Mouse (Mus musculus): Measurements from ENCODE around the gene Gusb. TPM values are rescaled to one million over a fixed set of nuclear protein-coding genes. Genes with fewer than 3 reads are reported as not detected.

Gusb gene
- polyA plus RNA-seq, 1 experiment, result 22.6 TPM

GRCm38 (mm10) chr5:129980216-129980615 is 22.6 kb downstream of the Gusb start:
- Histone ChIP-seq H3K4me1 (ENCODE audit: control insufficient read depth, insufficient read depth, low read length) (no peaks in the 10 kb centered on the region; the same call in 1 of the 2 replicates), H3K4me3 (replicated peaks; ENCODE audit: control insufficient read depth, low read depth, low read length) (no peak overlapping the region), H3K27ac (ENCODE audit: control insufficient read depth, insufficient read depth, low read depth, low read length, poor library complexity) (0 out of 2 replicates have a peak overlapping the region, but pooled peaks have one; percentile 31)
- TF ChIP-seq POLR2A (IDR thresholded peaks at IDR 0.05; ENCODE audit: borderline replicate concordance, control insufficient read depth, low read depth, low read length) (no peak), CTCF (IDR thresholded peaks at IDR 0.05; ENCODE audit: control insufficient read depth, insufficient read depth, low read length) (no peak)
- 69% methylated on average over 3 of the region's 3 CpGs for WGBS

DNA sequence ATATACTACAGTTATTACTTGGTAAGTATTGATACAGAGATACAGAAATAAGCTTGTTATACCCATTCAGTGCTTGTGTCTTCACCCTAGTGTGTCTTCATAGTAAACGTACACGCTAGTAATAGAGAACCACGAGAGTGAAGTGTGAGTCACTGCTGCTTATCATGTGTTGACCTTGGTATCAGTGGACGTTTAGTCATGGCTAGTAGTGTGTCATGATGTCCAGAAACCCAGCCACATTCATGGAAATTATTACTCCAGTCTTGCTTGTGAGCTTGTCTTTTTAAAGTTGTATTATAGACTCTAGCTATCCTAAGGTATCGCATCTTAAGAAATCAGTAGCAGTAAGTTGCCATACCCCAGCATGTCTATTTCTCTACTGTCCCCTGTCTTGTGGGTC is 24.2 kb downstream of the Gusb start:
- WGBS, result 71% methylated on average over 5 of the region's 5 CpGs
- H3K4me1 ChIP-seq (ENCODE audit: control insufficient read depth, insufficient read depth, low read length), result no peaks in the 10 kb centered on the region; the same call in 1 of the 2 replicates
- no peak overlapping the region for H3K27ac ChIP-seq (ENCODE audit: control insufficient read depth, insufficient read depth, low read depth, low read length, poor library complexity)
- TF ChIP-seq CTCF (IDR thresholded peaks at IDR 0.05; ENCODE audit: control insufficient read depth, insufficient read depth, low read length) (no peak), POLR2A (IDR thresholded peaks at IDR 0.05; ENCODE audit: borderline replicate concordance, control insufficient read depth, low read depth, low read length) (no peak)
- no peak overlapping the region for H3K4me3 ChIP-seq (replicated peaks; ENCODE audit: control insufficient read depth, low read depth, low read length)

DNA sequence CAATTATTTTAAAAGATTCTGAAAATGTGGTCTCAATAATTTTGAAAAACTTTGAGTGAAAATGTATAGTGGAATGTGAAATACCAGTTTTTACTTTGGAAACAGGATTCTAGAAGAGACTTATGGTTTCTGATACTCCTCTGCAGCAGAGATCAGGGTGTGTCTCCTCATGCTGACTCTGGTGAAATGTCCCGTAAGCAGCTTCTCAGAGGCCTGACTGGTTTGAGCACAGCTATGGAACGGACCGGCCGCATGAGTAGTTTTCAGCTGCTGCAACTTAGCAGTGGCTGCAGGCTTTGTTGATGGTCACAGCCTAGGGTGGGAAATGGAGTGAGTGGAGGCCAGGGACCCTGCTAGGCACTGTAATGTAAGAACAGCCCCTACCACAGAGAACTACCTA is 25.1 kb downstream of the Gusb start:
- no peak for TF ChIP-seq CTCF (IDR thresholded peaks at IDR 0.05; ENCODE audit: control insufficient read depth, insufficient read depth, low read length)
- TF ChIP-seq POLR2A (IDR thresholded peaks at IDR 0.05; ENCODE audit: borderline replicate concordance, control insufficient read depth, low read depth, low read length), result no peak
- H3K4me3 ChIP-seq (replicated peaks; ENCODE audit: control insufficient read depth, low read depth, low read length), result no peak overlapping the region
- H3K27ac ChIP-seq (ENCODE audit: control insufficient read depth, insufficient read depth, low read depth, low read length, poor library complexity), result peak overlapping the region; percentile 35
- WGBS, result 79% methylated on average over 4 of the region's 4 CpGs
- H3K4me1 ChIP-seq (ENCODE audit: control insufficient read depth, insufficient read depth, low read length), result no peaks in the 10 kb centered on the region; the same call in 1 of the 2 replicates

GRCm38 (mm10) chr5:129974866-129975311 is 28.0 kb downstream of the Gusb start:
- no peak for TF ChIP-seq CTCF (IDR thresholded peaks at IDR 0.05; ENCODE audit: control insufficient read depth, insufficient read depth, low read length)
- TF ChIP-seq POLR2A (IDR thresholded peaks at IDR 0.05; ENCODE audit: borderline replicate concordance, control insufficient read depth, low read depth, low read length), result no peak
- 62% methylated on average over 4 of the region's 4 CpGs for WGBS
- no peak overlapping the region for H3K4me3 ChIP-seq (replicated peaks; ENCODE audit: control insufficient read depth, low read depth, low read length)
- peak overlapping the region; percentile 79 for H3K27ac ChIP-seq (ENCODE audit: control insufficient read depth, insufficient read depth, low read depth, low read length, poor library complexity)
- no peaks in the 10 kb centered on the region; the same call in none of the 2 replicates for H3K4me1 ChIP-seq (ENCODE audit: control insufficient read depth, insufficient read depth, low read length)

DNA sequence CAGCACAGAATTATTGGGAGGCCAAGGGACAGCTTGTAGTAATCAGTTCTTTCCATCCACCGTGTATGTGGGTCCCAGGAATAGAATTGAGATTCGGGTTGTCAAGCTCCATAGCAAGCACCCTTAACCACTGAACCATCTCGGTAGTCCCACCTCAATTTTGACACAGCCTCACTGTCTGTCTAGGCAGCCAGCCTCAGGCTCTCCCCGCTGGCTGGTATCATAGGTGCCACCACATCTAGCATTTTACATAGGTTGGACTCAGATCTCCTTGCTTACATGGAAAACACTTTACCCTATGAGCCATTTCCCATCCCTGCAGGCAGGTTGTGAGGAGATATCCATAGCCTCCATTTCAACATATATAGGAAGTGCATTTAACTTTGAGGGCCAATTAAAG is 28.5 kb downstream of the Gusb start:
- Histone ChIP-seq H3K4me1 (ENCODE audit: control insufficient read depth, insufficient read depth, low read length) (no peaks in the 10 kb centered on the region; the same call in none of the 2 replicates), H3K4me3 (replicated peaks; ENCODE audit: control insufficient read depth, low read depth, low read length) (no peak overlapping the region), H3K27ac (ENCODE audit: control insufficient read depth, insufficient read depth, low read depth, low read length, poor library complexity) (peak overlapping the region; percentile 59)
- 74% methylated on average over 4 of the region's 4 CpGs for WGBS
- no peak for TF ChIP-seq CTCF (IDR thresholded peaks at IDR 0.05; ENCODE audit: control insufficient read depth, insufficient read depth, low read length)
- TF ChIP-seq POLR2A (IDR thresholded peaks at IDR 0.05; ENCODE audit: borderline replicate concordance, control insufficient read depth, low read depth, low read length), result no peak

DNA sequence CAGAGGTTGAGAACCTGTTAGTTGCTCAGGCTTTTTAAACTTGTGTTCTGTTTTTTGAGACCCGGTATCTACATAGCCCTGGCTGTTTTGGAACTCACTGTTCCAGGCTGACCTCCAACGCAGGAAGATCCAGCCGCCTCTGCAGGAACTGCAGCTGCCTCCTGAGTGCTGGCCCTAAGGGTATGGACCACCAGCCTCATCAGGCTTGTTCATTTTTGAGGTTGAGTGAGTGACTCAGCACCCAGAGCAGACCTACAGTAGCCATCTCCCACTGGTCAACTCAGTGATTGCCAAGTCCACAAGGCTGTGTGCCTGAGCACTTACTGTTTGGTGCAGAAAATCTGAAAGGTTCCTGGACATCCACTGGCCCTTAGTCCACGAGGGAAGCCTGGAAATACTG is 31.4 kb downstream of the Gusb start:
- WGBS, result 81% methylated on average over 4 of the region's 4 CpGs
- TF ChIP-seq CTCF (IDR thresholded peaks at IDR 0.05; ENCODE audit: control insufficient read depth, insufficient read depth, low read length), result no peak
- TF ChIP-seq POLR2A (IDR thresholded peaks at IDR 0.05; ENCODE audit: borderline replicate concordance, control insufficient read depth, low read depth, low read length), result no peak
- Histone ChIP-seq H3K4me3 (replicated peaks; ENCODE audit: control insufficient read depth, low read depth, low read length) (no peak overlapping the region), H3K27ac (ENCODE audit: control insufficient read depth, insufficient read depth, low read depth, low read length, poor library complexity) (no peak overlapping the region; the same call in 1 of the 2 replicates), H3K4me1 (ENCODE audit: control insufficient read depth, insufficient read depth, low read length) (no peaks in the 10 kb centered on the region; the same call in none of the 2 replicates)

GRCm38 (mm10) chr5:129968417-129968816 is 34.4 kb downstream of the Gusb start:
- Histone ChIP-seq H3K27ac (ENCODE audit: control insufficient read depth, insufficient read depth, low read depth, low read length, poor library complexity) (no peak overlapping the region), H3K4me3 (replicated peaks; ENCODE audit: control insufficient read depth, low read depth, low read length) (no peak overlapping the region), H3K4me1 (ENCODE audit: control insufficient read depth, insufficient read depth, low read length) (peaks cover 1% of the 10 kb centered on the region)
- TF ChIP-seq POLR2A (IDR thresholded peaks at IDR 0.05; ENCODE audit: borderline replicate concordance, control insufficient read depth, low read depth, low read length) (no peak), CTCF (IDR thresholded peaks at IDR 0.05; ENCODE audit: control insufficient read depth, insufficient read depth, low read length) (no peak)
- 87% methylated on average over 7 of the region's 7 CpGs for WGBS

DNA sequence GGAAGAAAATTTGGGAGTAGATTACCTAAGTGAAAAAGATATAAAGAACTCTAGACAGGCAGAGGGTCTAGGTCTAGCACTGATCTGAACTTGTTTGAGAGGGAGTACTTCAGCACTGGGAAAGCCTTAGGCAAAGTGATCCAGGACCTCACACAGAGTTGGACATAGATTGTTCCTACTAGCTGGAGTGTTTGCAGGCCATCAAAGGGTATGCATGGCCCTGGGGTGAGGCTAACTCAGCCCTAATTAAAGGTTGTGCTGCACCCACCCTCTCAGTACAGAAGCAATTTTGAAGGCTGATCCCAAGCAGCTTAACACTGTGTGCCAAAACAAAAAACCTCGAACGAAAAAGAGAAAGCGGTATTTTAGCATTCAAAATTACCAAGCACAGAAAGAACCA is 36.4 kb downstream of the Gusb start:
- Histone ChIP-seq H3K4me1 (ENCODE audit: control insufficient read depth, insufficient read depth, low read length) (peaks cover 1% of the 10 kb centered on the region), H3K4me3 (replicated peaks; ENCODE audit: control insufficient read depth, low read depth, low read length) (no peak overlapping the region), H3K27ac (ENCODE audit: control insufficient read depth, insufficient read depth, low read depth, low read length, poor library complexity) (no peak overlapping the region)
- TF ChIP-seq POLR2A (IDR thresholded peaks at IDR 0.05; ENCODE audit: borderline replicate concordance, control insufficient read depth, low read depth, low read length) (no peak), CTCF (IDR thresholded peaks at IDR 0.05; ENCODE audit: control insufficient read depth, insufficient read depth, low read length) (no peak)
- 76% methylated on average over 3 of the region's 3 CpGs for WGBS

- TF ChIP-seq POLR2A (IDR thresholded peaks at IDR 0.05; ENCODE audit: borderline replicate concordance, control insufficient read depth, low read depth, low read length) (no peak), CTCF (IDR thresholded peaks at IDR 0.05; ENCODE audit: control insufficient read depth, insufficient read depth, low read length) (no peak)
- 56% methylated on average over 4 of the region's 4 CpGs for WGBS
- no peak overlapping the region for H3K27ac ChIP-seq (ENCODE audit: control insufficient read depth, insufficient read depth, low read depth, low read length, poor library complexity)
- no peak overlapping the region for H3K4me3 ChIP-seq (replicated peaks; ENCODE audit: control insufficient read depth, low read depth, low read length)
- H3K4me1 ChIP-seq (ENCODE audit: control insufficient read depth, insufficient read depth, low read length), result peaks cover 3% of the 10 kb centered on the region
Observed at GRCm38 (mm10) chr5:129963224-129963623, 39.6 kb downstream of the Gusb start.
